Mouse (Mus musculus) hindbrain, embryonic 16.5 days (tissue): ENCODE measurements at regions not wholly inside any gene's neighbourhood (a gene's known extent, or its start where the extent isn't known, plus 50 kb on each side); places are given as distances from the start of the nearest gene placed in this dataset.
A peak's percentile ranks its signal among the peaks of the same experiment; 100 is the strongest.

ENCODE experiments used
- ATAC-seq: fragments of 200-750 bp; cut with Nextera tagmentation; 2 replicates; pipeline ENCODE4 v1.8.0; 2017; ENCODE audit warnings: moderate TSS enrichment, moderate library complexity
- H3K27ac ChIP-seq: fragments of 300-500 bp; sonication (generic); 2 replicates; pipeline ENCODE4 v1.5.1; 2014; ENCODE audit warnings: low read depth, mild to moderate bottlenecking, control low read depth, low read length, moderate library complexity
- H3K27me3 ChIP-seq: fragments of 300-500 bp; sonication (generic); replicated peaks from 2 replicates; pipeline ENCODE4 v1.6.1; 2014; ENCODE audit warnings: low read length; ENCODE audit not compliant: control insufficient read depth, insufficient read depth
- H3K36me3 ChIP-seq: fragments of 300-500 bp; sonication (generic); 2 replicates; pipeline ENCODE4 v1.6.1; 2014; ENCODE audit warnings: mild to moderate bottlenecking, low read length, moderate library complexity, mixed read lengths; ENCODE audit not compliant: control insufficient read depth, insufficient read depth
- H3K4me1 ChIP-seq: fragments of 300-500 bp; sonication (generic); 2 replicates; pipeline ENCODE4 v1.6.1; 2014; ENCODE audit warnings: low read depth, low read length; ENCODE audit not compliant: control insufficient read depth, insufficient read depth
- H3K4me2 ChIP-seq: fragments of 300-500 bp; sonication (generic); 2 replicates; pipeline ENCODE4 v1.6.1; 2014; ENCODE audit warnings: mild to moderate bottlenecking, low read length, control low read depth, moderate library complexity
- H3K4me3 ChIP-seq: fragments of 300-500 bp; sonication (generic); 2 replicates; pipeline ENCODE4 v1.5.1; 2014; ENCODE audit warnings: mild to moderate bottlenecking, low read length, control low read depth, moderate library complexity
- H3K9ac ChIP-seq: fragments of 300-500 bp; sonication (generic); 2 replicates; pipeline ENCODE4 v1.6.1; 2014; ENCODE audit warnings: low read depth, mild to moderate bottlenecking, control low read depth, low read length, moderate library complexity
- H3K9me3 ChIP-seq: fragments of 300-500 bp; sonication (generic); 2 replicates; pipeline ENCODE4 v1.6.1; 2014; ENCODE audit warnings: mild to moderate bottlenecking, low read length, moderate library complexity; ENCODE audit not compliant: control insufficient read depth
- WGBS: fragments of 180-500 bp; shearing (Covaris S2); extraction: QIAGEN DNeasy Blood & Tissue Kit; methylation state at CpG from one replicate; pipeline ENCODE4 v1.1.7; 2014; 5-methylcytosine and 5-hydroxymethylcytosine counted together

GRCm38 (mm10) chr9:82709991-82710593, 119.2 kb upstream of the Irak1bp1 start:
- ATAC-seq = no peak
- no peak overlapping the region for H3K4me2 ChIP-seq
- no peak overlapping the region for H3K4me3 ChIP-seq
- no peaks in the 10 kb centered on the region for H3K4me1 ChIP-seq
- H3K9ac ChIP-seq = no peak overlapping the region
- 59% methylated on average over 12 of the region's 12 CpGs for WGBS
- H3K27ac ChIP-seq = no peak overlapping the region
- no peaks in the 10 kb centered on the region for H3K9me3 ChIP-seq
- H3K27me3 ChIP-seq = no peaks in the 10 kb centered on the region
- H3K36me3 ChIP-seq = no peaks in the 10 kb centered on the region

GRCm38 (mm10) chr9:82710945-82711516, 118.3 kb upstream of the Irak1bp1 start:
- Histone ChIP-seq H3K27me3 (no peaks in the 10 kb centered on the region), H3K4me2 (no peak overlapping the region), H3K27ac (no peak overlapping the region), H3K9me3 (no peaks in the 10 kb centered on the region), H3K4me1 (no peaks in the 10 kb centered on the region), H3K9ac (no peak overlapping the region), H3K36me3 (no peaks in the 10 kb centered on the region), H3K4me3 (no peak overlapping the region)
- no peak for ATAC-seq
- WGBS = 75% methylated on average over 6 of the region's 6 CpGs

DNA sequence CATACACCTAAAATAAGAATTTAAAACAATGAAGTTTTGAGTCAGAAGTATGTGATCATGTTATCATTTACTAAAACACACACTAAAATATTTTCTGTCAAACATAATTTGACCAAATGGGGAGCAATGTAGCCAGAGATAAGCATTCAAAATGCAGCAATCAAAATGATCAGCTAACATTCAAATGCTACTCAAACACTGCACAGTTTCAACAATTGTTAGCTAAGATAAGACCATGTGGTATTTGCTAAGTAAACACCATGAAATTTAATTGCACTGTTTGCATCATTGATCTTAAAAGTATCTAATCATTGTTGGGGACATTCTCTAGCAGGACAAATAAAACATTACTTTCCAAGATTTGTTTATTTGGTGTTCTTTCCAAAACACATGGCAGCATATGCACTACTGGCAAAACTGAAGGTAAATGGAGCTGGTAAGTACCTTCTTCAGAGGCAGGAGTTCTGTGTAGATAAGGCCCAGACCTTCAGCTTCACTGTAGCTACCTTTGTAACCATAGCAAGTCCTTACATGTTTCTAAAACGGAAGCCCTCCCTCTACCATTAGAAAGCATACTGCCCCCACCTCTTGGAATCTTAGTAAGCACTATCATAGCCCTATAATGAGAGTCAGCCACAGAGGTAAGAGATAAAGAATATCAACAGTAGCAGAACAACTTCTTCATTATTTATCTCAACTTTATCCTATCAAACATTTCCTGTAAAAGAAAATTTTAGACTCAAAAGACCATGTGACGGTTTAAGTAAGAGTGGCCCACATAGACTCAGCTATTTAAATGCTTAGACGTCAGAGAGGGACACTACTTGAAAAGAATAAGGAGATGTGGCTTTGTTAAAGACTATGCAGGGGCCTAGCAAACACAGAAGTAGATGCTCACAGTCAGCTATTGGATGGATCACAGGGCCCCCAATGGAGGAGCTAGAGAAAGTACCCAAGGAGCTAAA, 116.3 kb upstream of the Irak1bp1 start:
- ATAC-seq = no peak
- Histone ChIP-seq H3K4me1 (no peaks in the 10 kb centered on the region), H3K9me3 (no peaks in the 10 kb centered on the region), H3K27ac (no peak overlapping the region), H3K4me2 (no peak overlapping the region), H3K9ac (no peak overlapping the region), H3K4me3 (no peak overlapping the region), H3K27me3 (no peaks in the 10 kb centered on the region), H3K36me3 (no peaks in the 10 kb centered on the region)
- WGBS = 84% methylated on average over 3 of the region's 3 CpGs

DNA sequence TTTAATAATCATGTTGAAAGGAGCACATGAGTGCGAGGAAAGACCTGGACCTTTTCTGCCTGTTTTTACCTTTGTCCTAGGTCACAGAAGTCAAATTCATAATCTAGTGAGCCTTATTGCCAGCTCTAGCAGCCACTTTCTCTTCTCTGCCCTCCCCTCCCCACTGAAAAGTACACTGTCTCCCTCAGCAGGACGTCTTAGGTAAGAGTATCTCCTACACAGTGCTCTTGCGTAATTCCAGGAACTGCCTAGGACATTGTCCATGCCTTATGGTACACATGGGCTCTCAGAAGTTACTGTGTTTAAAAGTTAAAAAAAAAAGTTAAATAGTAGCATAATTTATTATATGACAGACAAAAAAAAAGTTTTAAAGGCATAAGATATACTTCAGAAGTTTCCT, 100.7 kb upstream of the Irak1bp1 start:
- Histone ChIP-seq H3K36me3 (no peaks in the 10 kb centered on the region), H3K4me1 (no peaks in the 10 kb centered on the region), H3K27ac (no peak overlapping the region), H3K4me3 (no peak overlapping the region), H3K27me3 (no peaks in the 10 kb centered on the region), H3K9me3 (no peaks in the 10 kb centered on the region), H3K4me2 (no peak overlapping the region), H3K9ac (no peak overlapping the region)
- ATAC-seq = no peak
- 79% methylated on average over 3 of the region's 3 CpGs for WGBS

GRCm38 (mm10) chr9:82729646-82730045, 99.7 kb upstream of the Irak1bp1 start:
- no peaks in the 10 kb centered on the region for H3K4me1 ChIP-seq
- no peak overlapping the region for H3K4me2 ChIP-seq
- H3K27ac ChIP-seq = no peak overlapping the region
- ATAC-seq = peak; percentile 58; the same call in 1 of the 2 replicates
- no peaks in the 10 kb centered on the region; the same call in 1 of the 2 replicates for H3K9me3 ChIP-seq
- H3K4me3 ChIP-seq = no peak overlapping the region
- no peak overlapping the region for H3K9ac ChIP-seq
- no peaks in the 10 kb centered on the region for H3K36me3 ChIP-seq
- no peaks in the 10 kb centered on the region for H3K27me3 ChIP-seq
- 73% methylated on average over 4 of the region's 4 CpGs for WGBS

GRCm38 (mm10) chr9:82733024-82733585, 96.2 kb upstream of the Irak1bp1 start:
- ATAC-seq = peak; percentile 42; the same call in 1 of the 2 replicates
- no peak overlapping the region for H3K27ac ChIP-seq
- WGBS = 76% methylated on average over 3 of the region's 3 CpGs

DNA sequence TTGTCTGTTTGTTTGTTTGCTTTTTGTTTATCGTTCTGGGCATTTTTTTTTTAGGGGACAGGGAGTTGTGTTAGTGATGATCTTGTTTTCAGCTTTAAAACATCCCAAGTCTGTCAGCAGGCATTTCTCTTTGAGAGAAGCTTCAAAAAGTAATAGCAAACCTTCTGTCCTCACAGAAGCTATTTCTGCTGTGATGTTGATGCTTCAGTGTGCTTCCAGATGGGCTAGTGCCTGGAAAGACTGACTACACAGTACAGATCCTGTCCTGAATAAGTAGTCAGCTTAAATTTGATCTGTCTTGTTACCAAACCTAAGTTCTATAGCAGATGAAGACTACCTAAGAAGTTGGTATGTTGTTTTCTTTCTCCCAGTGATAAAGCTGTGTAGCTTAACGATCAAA, 94.4 kb upstream of the Irak1bp1 start:
- no peak for ATAC-seq
- Histone ChIP-seq H3K9me3 (no peaks in the 10 kb centered on the region; the same call in 1 of the 2 replicates), H3K27me3 (no peaks in the 10 kb centered on the region), H3K4me2 (no peak overlapping the region), H3K27ac (no peak overlapping the region), H3K4me1 (no peaks in the 10 kb centered on the region), H3K4me3 (no peak overlapping the region), H3K36me3 (no peaks in the 10 kb centered on the region), H3K9ac (no peak overlapping the region)
- WGBS = 75% methylated on average over 2 of the region's 2 CpGs

More at GRCm38 (mm10) chr9:82733024-82733585, 96.2 kb upstream of the Irak1bp1 start:
- H3K9me3 ChIP-seq = no peaks in the 10 kb centered on the region; the same call in 1 of the 2 replicates
- H3K36me3 ChIP-seq = no peaks in the 10 kb centered on the region
- no peaks in the 10 kb centered on the region for H3K27me3 ChIP-seq
- no peak overlapping the region for H3K4me2 ChIP-seq
- H3K9ac ChIP-seq = no peak overlapping the region
- H3K4me1 ChIP-seq = no peaks in the 10 kb centered on the region
- H3K4me3 ChIP-seq = no peak overlapping the region

DNA sequence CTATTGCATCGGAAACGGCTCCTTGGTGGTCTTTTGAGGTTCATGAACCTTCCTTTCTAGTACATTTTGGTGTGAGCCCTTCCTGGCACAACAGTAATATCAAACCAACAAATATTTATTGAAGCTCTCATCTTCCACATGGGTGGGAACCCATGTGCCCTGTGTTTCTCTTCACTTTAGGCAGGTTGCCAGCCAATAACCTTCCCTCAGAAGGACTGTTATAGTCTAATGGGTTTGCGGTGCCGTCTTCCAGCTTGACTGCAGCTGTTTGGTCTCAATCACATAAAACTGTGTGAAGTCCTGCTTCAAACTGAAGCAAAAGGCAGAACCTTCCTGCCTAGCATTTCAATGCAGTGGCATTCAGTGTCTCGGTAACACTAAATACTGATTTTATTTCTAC, 69.4 kb upstream of the Irak1bp1 start:
- no peak overlapping the region for H3K4me3 ChIP-seq
- no peak overlapping the region for H3K4me2 ChIP-seq
- no peaks in the 10 kb centered on the region for H3K9me3 ChIP-seq
- no peak overlapping the region for H3K27ac ChIP-seq
- no peaks in the 10 kb centered on the region for H3K27me3 ChIP-seq
- H3K36me3 ChIP-seq = no peaks in the 10 kb centered on the region
- WGBS = 78% methylated on average over 5 of the region's 5 CpGs
- no peak for ATAC-seq
- H3K9ac ChIP-seq = no peak overlapping the region
- H3K4me1 ChIP-seq = no peaks in the 10 kb centered on the region
